Comparison of ENCODE assay signal across 7 mouse cellular contexts in the genomic region with DNA sequence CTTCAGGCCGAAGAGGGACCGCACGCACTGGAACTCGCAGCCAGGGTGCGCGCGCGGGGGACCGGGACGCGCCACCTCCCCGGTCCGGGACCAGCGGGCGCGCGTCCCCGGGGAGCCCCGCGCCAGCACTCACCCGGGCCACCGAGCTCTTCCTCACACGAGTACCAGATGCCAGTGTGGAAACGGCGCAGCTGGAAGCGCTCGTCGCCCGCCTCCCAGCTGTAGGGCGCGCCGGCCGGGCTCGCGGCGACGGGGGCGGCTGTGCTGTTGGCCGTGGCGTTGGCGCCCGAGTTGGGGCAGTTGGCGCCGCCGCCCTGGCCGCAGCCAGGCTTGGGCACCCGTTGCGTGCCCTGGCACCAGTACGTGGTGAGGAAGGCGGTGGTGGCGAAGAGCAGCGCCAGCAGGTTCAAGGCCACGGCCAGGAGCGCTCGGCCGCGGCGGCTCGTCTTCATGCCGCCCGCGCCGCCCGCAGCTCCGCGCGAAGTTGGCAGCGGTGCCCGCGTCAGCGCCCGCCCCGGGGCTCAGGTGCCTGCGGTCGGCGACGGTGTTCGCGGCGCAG. TPM values are rescaled to one million over a fixed set of nuclear protein-coding genes. Genes with fewer than 3 reads are reported as not detected.
DNase-seq lines count a peak whose midpoint lies in the region; ATAC-seq and TF ChIP-seq lines count a peak whose summit lies in the region.

No protein-coding gene starts in this region.

- H3K27me3 ChIP-seq in lung, embryonic 16.5 days (ENCODE audit: control insufficient read depth, insufficient read depth, low read depth, low read length), result peaks cover 43% of the 10 kb centered on the region
- peaks cover 16% of the 10 kb centered on the region; the same call in 1 of the 2 replicates for H3K27me3 ChIP-seq in forebrain, postnatal 0 days (ENCODE audit: insufficient read depth, low read length)
- H3K27me3 ChIP-seq in limb, embryonic 15.5 days, result peaks cover 56% of the 10 kb centered on the region

- DNase-seq in lung, postnatal 14 days, result no peak
- peak; percentile 56 for DNase-seq in cerebellum, adult 9-11 months
- peak; percentile 30 for DNase-seq in forebrain, postnatal 0 days
- no peak for DNase-seq in Muller cell, postnatal 12 days (ENCODE audit: inconsistent ontology term)

- peak overlapping the region; percentile 57 for H3K9ac ChIP-seq in lung, embryonic 16.5 days (ENCODE audit: low read length)
- peak overlapping the region; percentile 56 for H3K9ac ChIP-seq in forebrain, postnatal 0 days
- peak overlapping the region; percentile 47 for H3K9ac ChIP-seq in limb, embryonic 15.5 days

- H3K4me1 ChIP-seq in lung, embryonic 16.5 days (replicated peaks; ENCODE audit: control insufficient read depth, insufficient read depth, low read length), result peaks cover 20% of the 10 kb centered on the region
- H3K4me1 ChIP-seq in forebrain, postnatal 0 days (ENCODE audit: insufficient read depth), result no peaks in the 10 kb centered on the region
- H3K4me1 ChIP-seq in limb, embryonic 15.5 days, result peaks cover 40% of the 10 kb centered on the region

- WGBS in lung, embryonic 16.5 days, result under 1% methylated on average over 61 of the region's 80 CpGs
- WGBS in forebrain, postnatal 0 days, result 2% methylated on average over 73 of the region's 80 CpGs
- under 1% methylated on average over 80 of the region's 80 CpGs for WGBS in limb, embryonic 15.5 days

- H3K9me3 ChIP-seq in lung, embryonic 16.5 days (ENCODE audit: control insufficient read depth, low read length), result no peaks in the 10 kb centered on the region
- no peaks in the 10 kb centered on the region for H3K9me3 ChIP-seq in forebrain, postnatal 0 days (ENCODE audit: low read length)
- H3K9me3 ChIP-seq in limb, embryonic 15.5 days, result no peaks in the 10 kb centered on the region

- ATAC-seq in lung, embryonic 16.5 days (ENCODE audit: low read depth), result peak; percentile 21; the same call in 1 of the 2 replicates
- ATAC-seq in forebrain, postnatal 0 days, result peak; percentile 30
- ATAC-seq in limb, embryonic 15.5 days (ENCODE audit: insufficient number of reproducible peaks, low FRiP score, low TSS enrichment, low read depth), result no peak
- ATAC-seq in erythroblast, adult 5-6 weeks (replicated peaks; ENCODE audit: low FRiP score, poor library complexity, severe bottlenecking), result no peak

- peak overlapping the region; percentile 59 for H3K4me3 ChIP-seq in lung, embryonic 16.5 days (ENCODE audit: low read length)
- H3K4me3 ChIP-seq in forebrain, postnatal 0 days (ENCODE audit: low read depth, low read length), result peak overlapping the region; percentile 65
- H3K4me3 ChIP-seq in limb, embryonic 15.5 days, result peak overlapping the region; percentile 57

- H3K27ac ChIP-seq in lung, embryonic 16.5 days (ENCODE audit: low read length), result no peak overlapping the region
- peak overlapping the region; percentile 4; the same call in 1 of the 2 replicates for H3K27ac ChIP-seq in forebrain, postnatal 0 days (ENCODE audit: low read depth, low read length)
- H3K27ac ChIP-seq in limb, embryonic 15.5 days, result no peak overlapping the region

- H3K4me2 ChIP-seq in lung, embryonic 16.5 days (ENCODE audit: low read depth, low read length), result peak overlapping the region; percentile 91
- H3K4me2 ChIP-seq in forebrain, postnatal 0 days (ENCODE audit: low read depth), result peak overlapping the region; percentile 98
- peak overlapping the region; percentile 99 for H3K4me2 ChIP-seq in limb, embryonic 15.5 days

- H3K36me3 ChIP-seq in lung, embryonic 16.5 days (ENCODE audit: control insufficient read depth, insufficient read depth, low read length), result no peaks in the 10 kb centered on the region
- H3K36me3 ChIP-seq in forebrain, postnatal 0 days (ENCODE audit: insufficient read depth), result no peaks in the 10 kb centered on the region
- no peaks in the 10 kb centered on the region for H3K36me3 ChIP-seq in limb, embryonic 15.5 days

- no peak for TF ChIP-seq CTCF in forebrain, postnatal 0 days (IDR thresholded peaks at IDR 0.05; ENCODE audit: low read depth)

RNA-seq across cellular contexts. Expression of gene Gsg1l, which starts 0.4 kb away (rescaled TPM):
- polyA plus RNA-seq in lung, embryonic 16.5 days (2015; fragmentation: Nextera tagmentation; extraction: Ambion mirVana), result 2.5 and 2.6 TPM in 2 replicates
- 16.4 and 20.0 TPM in 2 replicates for total RNA-seq in forebrain, postnatal 0 days (2014; rRNA removed)
- 10.3 and 10.7 TPM in 2 replicates for polyA plus RNA-seq in forebrain, postnatal 0 days (2015; fragmentation: Nextera tagmentation; extraction: Ambion mirVana)
- 2.0 and 2.3 TPM in 2 replicates for polyA plus RNA-seq in limb, embryonic 15.5 days (2015; fragmentation: Nextera tagmentation; extraction: Ambion mirVana)
- total RNA-seq in erythroblast, adult 5-6 weeks (2015; ENCODE audit: low replicate concordance), result not detected in 2 replicates
- total RNA-seq in erythroblast, adult 5-6 weeks (2017; ENCODE audit: low replicate concordance), result not detected in 2 replicates

Comparison
In these comparisons a context has a peak if more than half of its experiments do, and no peak if none do; other contexts are left out.
1. ATAC-seq: peak in lung, embryonic 16.5 days (single experiment) and forebrain, postnatal 0 days (single experiment); none in limb, embryonic 15.5 days (single experiment) and erythroblast, adult 5-6 weeks (single experiment).
2. DNase-seq: peak in cerebellum, adult 9-11 months (single experiment) and forebrain, postnatal 0 days (single experiment); none in lung, postnatal 14 days (single experiment) and Muller cell, postnatal 12 days (single experiment).
3. Peak in every context shown above with its lines, with median percentiles within 50 percentile points of each other: H3K4me2 ChIP-seq, H3K4me3 ChIP-seq and H3K9ac ChIP-seq.